In the genomic region with DNA sequence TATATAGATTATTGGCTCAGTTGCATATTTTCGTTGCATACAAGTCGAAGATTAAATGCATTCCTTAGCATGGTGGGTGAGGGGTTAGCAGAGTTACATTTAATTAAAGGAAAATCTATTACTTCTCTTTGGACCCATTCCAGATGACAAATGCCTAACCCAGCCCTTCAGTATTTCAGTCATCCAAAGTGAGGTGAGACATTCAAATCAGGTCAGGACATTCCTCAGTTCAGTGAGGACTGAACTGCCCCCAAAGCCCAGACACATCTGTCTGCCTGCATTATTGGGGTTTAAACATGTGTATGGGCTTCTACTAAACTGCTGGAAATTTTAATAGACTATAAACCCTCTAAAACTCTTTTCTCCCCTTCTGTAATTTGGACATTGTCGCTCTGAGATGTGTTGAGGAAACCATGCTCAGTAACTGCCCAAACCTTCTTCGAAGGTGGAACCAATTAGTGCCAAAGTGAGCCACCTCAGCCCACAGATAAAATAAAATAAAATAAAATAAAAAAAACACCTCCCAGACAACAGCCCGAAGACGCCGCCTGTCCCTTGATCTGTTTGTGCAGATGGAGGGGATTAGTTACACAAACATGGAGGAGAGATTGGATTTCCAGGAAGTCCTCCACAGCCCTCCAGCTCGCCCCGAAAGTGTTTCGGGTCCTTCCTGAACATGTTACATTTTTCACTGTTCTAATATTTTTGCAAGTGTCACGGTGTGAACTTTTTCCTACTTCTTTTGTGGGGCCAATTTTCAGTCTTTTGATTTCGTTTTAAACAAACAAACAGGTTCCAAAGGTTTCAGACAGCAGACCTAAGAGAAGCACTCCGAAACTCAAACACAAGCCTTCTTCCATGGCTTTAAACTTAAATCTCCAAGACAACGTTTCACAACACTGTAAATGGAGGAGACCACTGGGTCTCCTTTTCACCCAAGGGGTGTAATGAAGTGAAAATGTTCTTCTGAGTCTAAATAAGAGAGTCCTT, we compare ENCODE assay signal across 29 mouse cellular contexts.
DNase-seq lines count a peak whose midpoint lies in the region; ATAC-seq lines count a peak whose summit lies in the region.
"Had no signal": no experiment of that assay in that cellular context is flagged by ENCODE, and none has a peak within 500 bp of the region (broad histone marks: within the 10 kb centered on the region; RNA-seq: fewer than 3 reads in every experiment).

No protein-coding gene starts in this region.

- WGBS in kidney, embryonic 16.5 days: 35% methylated on average over 14 of the region's 14 CpGs
- 76% methylated on average over 14 of the region's 14 CpGs for WGBS in midbrain, embryonic 11.5 days
- WGBS in midbrain, embryonic 15.5 days: 82% methylated on average over 14 of the region's 14 CpGs
- WGBS in embryonic facial prominence, embryonic 11.5 days: 35% methylated on average over 14 of the region's 14 CpGs

- H3K36me3 ChIP-seq in kidney, embryonic 16.5 days (ENCODE audit: insufficient read depth, low read length): no peaks in the 10 kb centered on the region
- no peaks in the 10 kb centered on the region for H3K36me3 ChIP-seq in midbrain, embryonic 11.5 days (ENCODE audit: control insufficient read depth, insufficient read depth, low read length)
- no peaks in the 10 kb centered on the region for H3K36me3 ChIP-seq in midbrain, embryonic 15.5 days (replicated peaks)
- H3K36me3 ChIP-seq in embryonic facial prominence, embryonic 11.5 days (replicated peaks; ENCODE audit: control insufficient read depth, insufficient read depth, low read depth, low read length): no peaks in the 10 kb centered on the region
- H3K36me3 ChIP-seq: embryonic facial prominence, embryonic 13.5 days; heart, embryonic 12.5 days; hindbrain, embryonic 15.5 days; intestine, embryonic 15.5 days; midbrain, embryonic 12.5 days; neural tube, embryonic 13.5 days had no signal

- no peak overlapping the region for H3K9ac ChIP-seq in kidney, embryonic 16.5 days (replicated peaks; ENCODE audit: low read length)
- no peak overlapping the region for H3K9ac ChIP-seq in midbrain, embryonic 11.5 days (ENCODE audit: low read length)
- H3K9ac ChIP-seq in midbrain, embryonic 15.5 days: no peak overlapping the region
- no peak overlapping the region for H3K9ac ChIP-seq in embryonic facial prominence, embryonic 11.5 days (replicated peaks; ENCODE audit: low read length)
- H3K9ac ChIP-seq: embryonic facial prominence, embryonic 13.5 days; forebrain, embryonic 13.5 days; heart, embryonic 12.5 days; hindbrain, embryonic 15.5 days; intestine, embryonic 15.5 days; midbrain, embryonic 12.5 days; neural tube, embryonic 13.5 days had no signal

- no peak overlapping the region for H3K27ac ChIP-seq in kidney, embryonic 16.5 days (ENCODE audit: low read length)
- H3K27ac ChIP-seq in midbrain, embryonic 11.5 days (ENCODE audit: low read depth, low read length): no peak overlapping the region
- H3K27ac ChIP-seq in midbrain, embryonic 15.5 days: no peak overlapping the region
- H3K27ac ChIP-seq in embryonic facial prominence, embryonic 11.5 days (replicated peaks; ENCODE audit: low read depth, low read length): no peak overlapping the region
- H3K27ac ChIP-seq: embryonic facial prominence, embryonic 13.5 days; forebrain, embryonic 13.5 days; heart, adult 2 months; hindbrain, embryonic 15.5 days; intestine, embryonic 15.5 days; left cerebral cortex, adult 2 months; midbrain, embryonic 12.5 days; neural tube, embryonic 13.5 days; stomach, postnatal 0 days had no signal

- H3K9me3 ChIP-seq in kidney, embryonic 16.5 days (ENCODE audit: low read length): no peaks in the 10 kb centered on the region; the same call in 1 of the 2 replicates
- no peaks in the 10 kb centered on the region; the same call in 1 of the 2 replicates for H3K9me3 ChIP-seq in midbrain, embryonic 11.5 days (ENCODE audit: control insufficient read depth, low read length)
- no peaks in the 10 kb centered on the region for H3K9me3 ChIP-seq in midbrain, embryonic 15.5 days
- no peaks in the 10 kb centered on the region for H3K9me3 ChIP-seq in embryonic facial prominence, embryonic 11.5 days (replicated peaks; ENCODE audit: control insufficient read depth, low read length)
- H3K9me3 ChIP-seq: embryonic facial prominence, embryonic 13.5 days; hindbrain, embryonic 15.5 days; intestine, embryonic 15.5 days; midbrain, embryonic 12.5 days had no signal

- DNase-seq in kidney, adult 8-10 months: no peak
- DNase-seq in midbrain, embryonic 11.5 days (ENCODE audit: low spot score, missing footprints): peak; percentile 82
- peak; percentile 73 for DNase-seq in embryonic facial prominence, embryonic 11.5 days (ENCODE audit: low spot score)
- DNase-seq in T-cell, adult 2 months (ENCODE audit: low spot score): no peak
- DNase-seq: adrenal gland, postnatal 25 days; cerebellum, adult 11-12 months; cerebellum, adult 9-11 months; gastrocnemius, postnatal 36 days; heart, adult 2 months; kidney, adult 9 months; kidney, postnatal 25 days; lung, postnatal 36 days; right cerebral cortex, postnatal 4 days; thymus, adult 18-20 months; thymus, postnatal 25 days had no signal

- no peaks in the 10 kb centered on the region for H3K27me3 ChIP-seq in kidney, embryonic 16.5 days (ENCODE audit: insufficient read depth, low read length)
- no peaks in the 10 kb centered on the region for H3K27me3 ChIP-seq in midbrain, embryonic 11.5 days (ENCODE audit: control insufficient read depth, insufficient read depth, low read length)
- no peaks in the 10 kb centered on the region for H3K27me3 ChIP-seq in midbrain, embryonic 15.5 days (replicated peaks)
- no peaks in the 10 kb centered on the region for H3K27me3 ChIP-seq in embryonic facial prominence, embryonic 11.5 days (ENCODE audit: control insufficient read depth, insufficient read depth, low read length)
- H3K27me3 ChIP-seq: embryonic facial prominence, embryonic 13.5 days; forebrain, embryonic 13.5 days; heart, embryonic 12.5 days; hindbrain, embryonic 15.5 days; intestine, embryonic 15.5 days; midbrain, embryonic 12.5 days; neural tube, embryonic 13.5 days had no signal

- H3K4me2 ChIP-seq in kidney, embryonic 16.5 days (replicated peaks; ENCODE audit: low read depth, low read length): peak overlapping the region; percentile 13; the same call in 1 of the 2 replicates
- no peak overlapping the region for H3K4me2 ChIP-seq in midbrain, embryonic 11.5 days
- no peak overlapping the region for H3K4me2 ChIP-seq in midbrain, embryonic 15.5 days
- no peak overlapping the region for H3K4me2 ChIP-seq in embryonic facial prominence, embryonic 11.5 days (ENCODE audit: low read depth, low read length)
- H3K4me2 ChIP-seq: embryonic facial prominence, embryonic 13.5 days; forebrain, embryonic 13.5 days; heart, embryonic 12.5 days; hindbrain, embryonic 15.5 days; intestine, embryonic 15.5 days; midbrain, embryonic 12.5 days; neural tube, embryonic 13.5 days had no signal

- H3K4me1 ChIP-seq in kidney, embryonic 16.5 days (ENCODE audit: insufficient read depth, low read length): peaks cover 4% of the 10 kb centered on the region; the same call in 1 of the 2 replicates
- no peaks in the 10 kb centered on the region for H3K4me1 ChIP-seq in midbrain, embryonic 11.5 days (ENCODE audit: control insufficient read depth, insufficient read depth, low read length)
- H3K4me1 ChIP-seq in midbrain, embryonic 15.5 days: no peaks in the 10 kb centered on the region
- H3K4me1 ChIP-seq in embryonic facial prominence, embryonic 11.5 days (ENCODE audit: control insufficient read depth, insufficient read depth, low read length): no peaks in the 10 kb centered on the region
- H3K4me1 ChIP-seq: forebrain, embryonic 13.5 days; heart, embryonic 12.5 days; hindbrain, embryonic 15.5 days; intestine, embryonic 15.5 days; midbrain, embryonic 12.5 days; neural tube, embryonic 13.5 days had no signal

- H3K4me3 ChIP-seq in kidney, embryonic 16.5 days (ENCODE audit: low read length): no peak overlapping the region
- H3K4me3 ChIP-seq in midbrain, embryonic 11.5 days (ENCODE audit: low read depth, low read length): no peak overlapping the region
- no peak overlapping the region for H3K4me3 ChIP-seq in midbrain, embryonic 15.5 days
- H3K4me3 ChIP-seq in embryonic facial prominence, embryonic 11.5 days (ENCODE audit: low read depth, low read length): no peak overlapping the region
- H3K4me3 ChIP-seq: embryonic facial prominence, embryonic 13.5 days; erythroblast, embryonic 14.5 days; forebrain, embryonic 13.5 days; heart, adult 2 months; heart, embryonic 12.5 days; hindbrain, embryonic 15.5 days; intestine, embryonic 15.5 days; left cerebral cortex, adult 2 months; midbrain, embryonic 12.5 days; neural tube, embryonic 13.5 days had no signal

- no peak for ATAC-seq in kidney, embryonic 16.5 days (ENCODE audit: low FRiP score, low TSS enrichment)
- no peak for ATAC-seq in midbrain, embryonic 11.5 days (ENCODE audit: low FRiP score)
- ATAC-seq in midbrain, embryonic 15.5 days (replicated peaks): no peak
- no peak for ATAC-seq in embryonic facial prominence, embryonic 11.5 days (replicated peaks; ENCODE audit: insufficient number of reproducible peaks, low FRiP score, low TSS enrichment, low read depth)
- ATAC-seq in inflammation-experienced regulatory T-cells, adult 6 months: no peak
- ATAC-seq: CD4-positive, CD25-positive, alpha-beta regulatory T cell, adult 4 months; forebrain, embryonic 13.5 days; intestine, embryonic 15.5 days had no signal

Comparison
In these comparisons a context has a peak if more than half of its experiments do, and no peak if none do; other contexts are left out.
1. DNase-seq: peak in midbrain, embryonic 11.5 days (single experiment) and embryonic facial prominence, embryonic 11.5 days (single experiment); none in kidney, adult 8-10 months (0 of 2) and T-cell, adult 2 months (single experiment).